Mouse (Mus musculus) kidney, postnatal 14 days (tissue): ENCODE data around the gene Cdc37.

ENCODE experiments used
- DNase-seq: peaks from one replicate; pipeline ENCODE4 v3.0.0; 2022; ENCODE audit warnings: mixed read lengths

Cdc37 gene

DNA sequence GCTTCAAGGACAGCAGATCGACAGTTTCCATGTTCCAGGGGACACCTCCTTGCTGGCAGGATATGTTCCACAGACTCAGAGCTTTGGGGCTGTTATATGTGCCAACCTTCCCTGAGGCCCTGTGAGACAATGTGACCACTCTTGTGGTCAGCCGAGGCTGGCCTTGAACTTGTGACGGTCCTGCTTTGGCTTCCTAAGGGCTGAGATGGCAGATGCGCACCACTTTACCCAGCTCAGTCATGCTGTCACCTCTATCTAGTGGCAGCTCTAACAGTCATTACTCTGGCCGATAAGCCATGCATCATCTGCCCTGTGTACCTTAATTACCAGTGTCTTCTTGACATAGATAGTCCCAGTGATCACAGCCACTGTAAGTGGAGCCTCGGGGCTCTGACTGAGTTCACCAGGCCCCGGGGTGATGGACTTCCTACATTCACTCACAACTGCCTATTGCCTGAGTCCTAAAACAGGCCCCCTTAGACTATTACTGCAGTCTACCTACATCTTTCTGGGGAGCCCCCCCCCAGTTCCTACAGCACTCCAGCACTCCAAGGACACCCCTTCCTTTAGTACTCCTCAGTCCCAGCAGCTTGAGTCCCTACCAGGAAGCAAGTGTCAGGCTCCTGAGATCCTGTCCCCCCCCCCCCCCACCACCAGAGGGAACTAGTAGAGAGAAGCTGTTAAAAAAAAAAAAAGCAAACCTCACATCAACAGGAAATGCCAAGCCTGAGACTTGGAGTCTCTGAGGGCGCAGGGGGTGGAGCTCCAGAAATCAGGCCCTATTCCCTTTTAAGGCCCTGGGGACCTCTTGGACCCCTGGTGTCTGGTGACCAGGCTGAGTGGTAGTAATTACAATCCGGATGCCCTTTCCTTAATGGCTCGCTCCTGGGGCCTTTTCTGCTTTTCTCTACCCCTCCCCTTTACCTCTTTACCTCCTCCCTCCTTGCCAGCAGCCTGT lies 17.6 kb upstream of the Cdc37 start:
- peak; percentile 73 for DNase-seq

DNA sequence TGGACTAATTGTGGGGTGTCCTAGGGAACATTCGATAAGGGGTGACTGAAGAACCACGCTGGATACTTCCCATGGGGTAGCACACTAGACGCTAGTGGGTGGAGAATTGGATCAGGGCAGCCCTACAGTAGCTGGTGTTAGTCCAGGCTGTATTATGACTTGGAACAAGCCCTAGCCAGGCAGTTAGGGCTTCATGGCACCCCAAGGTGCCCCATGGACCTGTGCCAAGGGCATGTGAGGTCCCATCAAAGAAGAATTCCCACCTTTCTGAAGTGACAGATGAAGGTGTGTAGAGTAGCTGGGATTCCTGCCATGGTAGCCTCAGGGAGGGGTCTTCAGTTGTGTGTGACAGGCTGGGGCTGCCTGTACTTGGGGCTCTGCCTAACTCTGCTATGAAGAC lies 16.7 kb upstream of the Cdc37 start:
- DNase-seq: no peak

DNA sequence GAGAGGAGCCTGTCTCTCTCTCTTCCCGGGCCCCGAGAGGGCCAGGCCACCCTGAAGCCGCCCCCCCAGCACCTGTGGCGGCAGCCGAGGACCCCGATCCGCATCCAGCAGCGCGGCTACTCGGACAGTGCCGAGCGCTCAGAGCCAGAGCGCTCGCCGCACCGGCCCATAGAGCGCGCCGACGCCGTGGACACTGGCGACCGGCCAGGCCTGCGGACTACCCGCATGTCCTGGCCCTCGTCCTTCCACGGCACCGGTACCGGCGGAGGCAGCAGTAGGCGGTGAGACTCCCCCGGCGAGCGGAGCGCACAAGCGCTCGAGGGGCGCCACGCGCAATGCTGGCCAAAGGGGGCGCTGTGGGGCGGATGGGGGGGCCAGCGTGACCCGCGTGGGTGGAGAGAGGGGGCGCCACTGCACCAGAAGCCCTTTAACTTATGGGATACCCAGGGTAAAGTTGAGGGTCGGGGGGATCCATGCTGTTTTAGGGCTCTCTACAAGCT lies 16.2 kb upstream of the Cdc37 start:
- DNase-seq: peak; percentile 64

DNA sequence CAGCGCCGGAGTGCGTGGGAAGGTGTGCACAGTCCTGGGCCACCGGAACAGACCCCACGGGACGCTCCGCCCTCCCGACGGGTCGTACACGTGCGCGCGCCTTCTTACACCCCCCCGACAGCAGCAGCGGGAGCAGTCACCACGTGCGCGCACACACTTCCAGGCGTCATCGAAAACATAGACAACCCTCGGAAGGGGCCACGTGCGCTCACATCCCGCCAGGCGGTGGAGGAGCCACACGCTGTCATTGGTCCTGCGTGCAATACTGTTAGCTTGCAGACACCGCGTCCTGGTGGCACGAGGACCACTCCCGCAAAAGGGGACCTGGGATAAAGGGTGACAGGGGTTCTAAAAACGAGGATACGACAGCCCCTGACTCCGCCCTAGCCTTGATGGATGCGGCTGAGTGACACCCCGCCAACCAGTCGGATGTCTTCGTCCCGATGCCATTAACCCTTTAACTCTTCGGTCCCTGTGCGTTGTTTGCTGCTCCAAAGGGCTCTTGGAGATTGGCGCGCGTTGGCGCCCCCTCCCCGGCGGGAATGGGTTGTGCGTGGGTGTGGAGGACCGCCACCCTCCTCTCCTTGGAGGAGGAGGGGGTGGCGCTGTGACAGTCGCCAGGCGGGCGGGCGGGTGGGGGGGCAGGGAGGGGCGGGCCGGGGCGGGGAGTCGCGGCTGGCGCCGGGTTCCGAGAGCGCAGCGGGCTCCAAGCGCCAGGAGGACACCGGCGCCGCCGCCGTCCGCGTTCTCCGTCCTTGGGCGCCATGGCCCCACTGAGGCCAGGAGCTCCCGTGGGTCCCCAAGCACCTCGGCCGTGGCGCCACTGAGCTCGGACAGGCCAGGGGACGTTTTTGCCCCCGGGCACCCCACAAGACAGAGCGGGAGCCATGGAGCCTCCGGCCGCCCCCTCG lies 15.5 kb upstream of the Cdc37 start, which contains the start of gene Pde4a:
Gene Pde4a, plus strand, starts transcription at position 674 of the 911 bp plus-strand sequence.
- DNase-seq: peak; percentile 70

DNA sequence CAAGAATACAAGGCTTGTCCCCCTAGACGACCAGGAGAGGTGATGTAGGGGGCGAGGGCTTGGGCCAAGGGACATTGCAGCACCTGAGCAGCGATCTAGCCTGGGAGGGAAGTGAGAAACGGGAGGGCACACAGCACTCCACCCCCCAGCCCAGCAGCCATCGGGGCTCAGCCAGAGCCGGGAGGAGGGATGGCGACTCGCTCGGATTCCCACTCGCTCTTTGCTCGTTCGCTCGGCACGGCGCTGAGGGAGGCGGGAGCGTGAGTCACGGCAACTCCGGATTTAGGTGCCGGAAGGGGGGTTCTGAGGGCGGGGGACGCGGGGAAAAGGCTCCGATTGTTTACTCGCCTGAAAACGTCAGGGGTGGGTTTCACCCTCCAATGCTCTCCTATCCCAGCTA lies 14.3 kb upstream of the Cdc37 start:
- peak; percentile 15 for DNase-seq

DNA sequence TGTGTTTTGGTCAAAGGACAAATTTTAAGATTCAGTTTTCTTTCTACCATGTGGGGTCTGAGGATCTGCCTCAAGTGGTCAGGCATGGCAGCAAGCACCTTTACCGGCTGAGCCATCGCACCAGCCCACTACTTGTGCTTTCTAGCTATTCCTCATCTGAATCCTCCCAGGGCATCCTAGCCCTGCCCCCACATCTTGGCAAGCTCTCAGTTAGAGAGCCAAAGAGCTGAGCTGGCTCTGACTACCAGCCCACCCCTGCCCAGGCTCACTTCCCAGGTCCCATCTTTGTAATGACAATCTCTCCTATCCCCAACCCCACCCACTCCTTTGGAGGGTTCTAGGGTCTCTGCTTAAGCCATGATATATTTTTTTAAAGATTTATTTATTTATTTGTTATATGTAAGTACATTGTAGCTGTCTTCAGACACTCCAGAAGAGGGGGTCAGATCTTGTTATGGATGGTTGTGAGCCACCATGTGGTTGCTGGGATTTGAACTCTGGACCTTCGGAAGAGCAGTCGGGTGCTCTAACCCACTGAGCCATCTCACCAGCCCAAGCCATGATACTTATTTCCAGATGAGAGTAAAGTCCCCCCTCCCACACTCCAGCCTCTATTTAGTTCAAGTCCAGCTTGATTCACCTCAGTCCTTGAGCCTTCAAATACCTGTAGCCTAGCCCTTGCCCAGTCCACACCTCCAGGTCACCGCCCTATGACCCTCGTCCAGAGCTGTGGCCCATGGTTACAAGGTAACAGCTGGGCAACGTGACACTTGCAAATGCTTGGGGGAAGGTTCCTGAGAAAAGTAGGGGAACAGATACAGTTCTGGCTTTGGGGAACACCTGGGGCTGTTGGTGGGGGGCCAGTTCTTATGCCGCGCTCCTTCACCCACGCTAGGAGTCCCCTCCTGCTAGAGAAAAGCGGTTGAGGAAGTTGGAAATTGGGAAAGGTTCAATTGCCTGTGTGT lies 13.6 kb upstream of the Cdc37 start:
- DNase-seq: no peak

DNA sequence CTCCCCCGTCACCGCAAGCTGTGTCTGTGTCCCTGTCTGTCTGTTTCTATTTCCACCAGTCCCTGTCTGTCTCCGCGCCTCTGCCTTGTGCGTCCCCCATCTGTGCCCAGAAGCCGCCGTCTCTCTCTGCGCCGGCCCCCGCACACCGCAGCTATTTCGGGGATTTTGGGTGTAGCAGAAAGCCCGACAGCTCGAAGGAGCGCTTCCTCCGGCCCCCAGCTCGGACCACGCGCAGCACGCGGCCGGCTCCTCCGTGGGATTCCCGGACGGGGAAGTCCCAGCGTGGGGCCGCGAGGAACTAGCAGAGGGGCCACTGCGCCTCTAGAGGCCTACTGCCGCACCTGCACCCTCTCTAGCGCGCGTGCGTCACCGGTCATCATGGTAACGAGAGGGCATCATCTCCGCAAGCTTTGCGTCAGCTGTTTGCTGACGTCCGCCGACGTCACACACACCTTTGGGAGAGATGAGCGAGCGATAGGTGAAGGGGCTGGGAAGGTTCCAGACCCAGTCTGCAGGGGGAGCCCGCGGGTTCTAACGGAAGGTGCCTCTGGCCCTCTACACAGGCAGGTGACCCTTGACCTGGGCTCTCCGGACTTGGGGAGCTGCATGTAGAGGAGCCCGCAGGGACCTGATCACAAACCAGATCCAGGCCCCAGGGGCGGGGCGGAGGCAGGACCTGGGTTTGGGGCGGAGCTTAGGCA lies 11.6 kb upstream of the Cdc37 start:
- DNase-seq: peak; percentile 89

DNA sequence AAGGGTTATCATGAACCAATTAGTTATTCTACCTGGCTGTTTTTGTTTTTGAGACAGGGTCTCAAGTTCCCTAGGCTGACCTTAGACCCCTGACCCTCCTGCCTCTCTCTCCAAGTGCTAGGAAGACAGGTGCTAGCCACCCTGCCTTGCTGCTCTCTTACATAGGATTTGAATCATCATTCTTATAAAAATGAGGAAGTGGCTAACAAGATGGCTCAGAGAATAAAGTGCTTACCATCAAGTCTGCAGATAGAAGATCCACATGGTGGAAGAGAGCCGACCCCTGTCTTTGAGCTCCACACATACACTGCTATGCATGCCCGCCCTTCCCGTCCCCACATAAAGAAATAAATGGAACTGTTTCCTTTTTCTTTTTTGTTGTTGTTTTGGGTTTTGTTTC lies 5.0 kb upstream of the Cdc37 start:
- no peak for DNase-seq

DNA sequence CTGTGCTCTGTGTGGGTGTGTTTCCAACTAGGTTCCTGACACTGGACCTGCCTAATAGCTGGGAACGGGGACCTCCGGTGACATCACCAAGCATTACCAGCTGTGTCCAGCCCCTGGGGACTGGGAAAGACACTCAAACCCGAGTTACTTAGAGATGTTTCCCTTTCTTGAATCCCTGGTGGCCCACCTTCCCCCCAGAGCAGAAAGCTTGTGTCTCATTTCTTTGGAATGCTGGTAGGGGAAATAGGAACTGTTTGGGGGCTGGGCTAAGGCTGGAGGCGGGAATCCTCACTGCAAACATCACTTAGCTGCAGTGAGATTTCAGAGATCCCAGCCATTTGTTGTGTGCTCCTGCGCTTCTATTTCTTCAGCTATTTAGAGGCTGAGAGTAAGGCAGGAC lies 4.1 kb upstream of the Cdc37 start:
- DNase-seq: no peak

DNA sequence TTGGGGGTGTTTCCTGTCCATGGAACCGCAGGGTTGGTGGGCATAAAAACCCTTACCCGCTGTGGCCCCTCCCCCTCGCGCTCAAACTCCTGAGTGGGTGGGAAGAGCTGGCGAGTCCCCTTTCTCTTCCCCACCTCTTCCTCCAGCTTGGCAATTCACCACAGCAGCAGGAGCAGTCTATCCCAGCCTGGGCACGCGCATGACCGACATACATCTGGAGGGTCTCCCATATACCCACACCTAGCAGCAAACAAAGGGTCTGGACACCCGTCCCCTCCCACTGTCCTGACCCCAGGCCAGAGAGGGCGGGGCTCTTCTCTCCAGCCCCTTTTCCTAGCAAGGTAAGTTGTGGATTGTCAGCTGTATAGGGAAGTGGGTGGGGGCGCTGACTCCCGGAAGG lies 3.5 kb upstream of the Cdc37 start:
- DNase-seq: no peak

DNA sequence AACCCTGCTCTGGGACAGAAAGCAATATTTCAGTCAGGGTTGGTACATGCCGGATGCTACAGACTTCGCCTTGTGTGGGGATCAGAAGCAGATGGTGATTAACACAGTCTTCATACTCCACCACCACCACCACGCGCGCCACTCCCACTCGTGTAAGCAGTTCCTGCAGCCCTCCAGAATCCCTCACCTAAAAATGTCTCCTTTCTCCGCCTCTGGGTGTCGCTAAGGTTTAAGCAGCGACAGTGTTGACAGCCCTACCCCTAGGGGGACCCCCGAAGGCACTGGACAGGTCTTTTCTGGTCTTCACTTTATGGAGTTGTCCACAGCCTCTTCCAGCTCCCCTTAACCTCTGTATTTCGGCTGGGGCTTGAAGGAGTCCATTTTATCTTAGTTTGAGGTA lies 2.9 kb upstream of the Cdc37 start:
- DNase-seq: peak; percentile 73

DNA sequence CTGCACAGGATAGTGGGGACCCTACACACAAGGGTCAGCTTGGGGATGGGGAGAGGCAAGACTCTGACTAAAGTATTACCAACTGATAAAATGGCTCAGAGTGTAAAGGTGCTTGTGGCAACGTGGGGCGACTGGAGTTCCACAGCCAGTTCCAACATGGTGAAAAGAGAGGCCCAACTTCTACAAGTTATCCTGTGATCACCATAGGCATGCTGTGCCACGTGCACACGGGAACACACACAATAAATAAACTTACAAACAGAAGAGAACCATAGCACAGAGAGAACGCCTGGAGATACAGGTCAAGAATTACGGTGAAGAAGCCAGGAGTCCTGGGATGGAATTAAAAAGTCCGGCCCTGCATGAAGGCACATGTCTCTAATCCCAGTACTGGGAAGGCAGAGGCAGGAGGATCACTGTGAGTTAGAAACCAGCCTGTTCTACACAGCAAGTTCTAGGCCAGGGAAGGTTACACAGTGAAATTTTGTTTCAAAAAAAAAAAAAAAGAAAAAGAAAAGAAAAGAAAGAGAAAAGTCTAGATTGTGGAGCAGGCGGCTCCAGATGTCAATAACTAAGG lies 617 bp downstream of the Cdc37 start:
- no peak for DNase-seq

DNA sequence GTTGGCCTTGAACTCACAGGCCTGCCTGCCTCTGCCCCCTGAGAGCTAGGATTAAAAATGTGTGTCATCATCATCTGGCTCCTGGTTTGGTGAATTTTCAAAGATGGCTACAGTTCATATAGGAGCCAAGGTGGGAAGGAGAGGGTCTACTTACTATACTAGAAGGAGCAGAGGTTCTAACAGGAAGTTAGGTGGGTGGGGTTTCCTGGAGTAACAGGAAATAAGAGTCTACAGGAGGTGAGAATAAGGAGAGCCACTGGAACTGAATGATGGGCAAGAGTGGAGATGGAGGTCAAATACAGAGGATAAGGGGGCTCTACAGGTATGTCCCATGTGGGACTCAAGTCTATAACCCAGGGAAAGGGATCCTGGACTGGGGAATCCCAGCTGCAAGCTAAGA lies 1.4 kb downstream of the Cdc37 start:
- DNase-seq: no peak

DNA sequence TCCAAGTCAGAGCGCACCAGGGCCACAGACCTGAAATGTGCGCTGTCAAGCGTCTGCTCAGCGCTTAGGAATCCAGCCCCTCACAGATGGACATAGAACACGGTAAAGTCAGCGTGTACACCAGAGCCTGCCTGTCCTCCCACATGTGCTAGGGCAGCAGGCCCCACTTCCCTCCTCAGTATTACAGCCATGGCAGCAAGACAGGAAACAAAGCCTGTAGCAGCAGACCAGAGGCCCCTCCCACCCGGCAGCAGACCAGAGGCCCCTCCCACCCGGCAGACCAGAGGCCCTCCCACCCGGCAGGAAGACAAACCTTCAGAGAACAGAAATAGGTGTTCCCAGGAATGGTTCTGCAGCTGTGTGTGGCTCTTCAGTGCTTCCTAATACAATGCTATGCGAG lies 3.1 kb downstream of the Cdc37 start:
- peak; percentile 55 for DNase-seq

DNA sequence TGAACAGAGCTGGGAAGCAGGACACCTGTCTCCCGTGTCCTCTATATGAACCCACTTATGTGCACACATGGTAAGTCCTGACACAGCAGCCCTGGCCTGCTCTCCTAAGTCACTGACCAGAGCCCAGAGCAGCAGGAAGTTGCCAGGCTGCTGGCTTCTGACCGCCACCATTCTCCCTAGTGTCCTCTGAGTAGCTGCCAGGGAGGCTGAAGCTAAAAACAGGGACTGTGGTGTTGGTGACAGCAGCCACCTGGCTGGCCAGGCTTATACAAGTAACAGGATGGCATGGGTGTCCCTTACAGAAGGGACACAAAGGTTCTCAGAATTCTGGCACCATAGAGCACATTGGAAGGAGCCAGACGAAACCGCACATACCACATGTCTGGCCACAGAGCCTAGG lies 4.4 kb downstream of the Cdc37 start:
- DNase-seq: no peak

DNA sequence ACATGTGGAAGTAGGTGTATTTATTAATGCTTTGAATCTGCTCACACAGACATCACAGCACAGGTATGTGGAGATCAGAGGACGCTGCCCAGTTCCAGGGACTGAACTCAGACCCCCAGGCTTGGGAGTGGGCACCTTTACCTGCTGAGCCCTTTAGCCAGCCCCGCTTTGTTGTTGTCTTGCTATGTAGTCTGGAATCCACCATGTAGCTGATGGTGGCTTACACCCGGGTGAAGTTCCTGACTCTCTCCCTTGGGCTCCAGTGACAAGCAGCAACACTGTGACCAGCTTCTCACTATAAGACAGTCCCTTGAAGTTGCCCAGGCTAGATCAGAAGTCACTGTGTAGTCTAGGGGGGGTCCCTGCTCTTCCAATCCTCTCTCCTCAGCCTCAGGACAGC lies 5.4 kb downstream of the Cdc37 start:
- no peak for DNase-seq

DNA sequence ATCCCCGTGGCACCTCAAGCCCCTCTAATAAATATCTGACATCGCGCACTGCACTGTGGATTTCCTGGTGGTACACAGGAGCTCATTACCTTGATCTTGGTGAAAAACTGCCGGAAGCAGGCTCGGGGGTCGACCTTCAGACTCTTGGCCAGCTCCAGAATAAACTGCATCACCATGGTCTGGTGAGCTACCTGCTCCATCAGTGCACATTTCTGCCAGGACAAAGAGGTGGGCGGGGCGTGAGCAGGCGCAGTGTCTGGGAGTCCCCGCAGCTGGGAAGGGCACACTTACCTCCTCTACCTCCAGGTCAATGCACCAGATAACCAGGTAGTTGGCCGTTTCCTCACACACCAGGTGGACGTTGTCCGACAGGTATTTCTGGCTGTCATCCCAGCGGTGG lies 7.9 kb downstream of the Cdc37 start:
- no peak for DNase-seq

DNA sequence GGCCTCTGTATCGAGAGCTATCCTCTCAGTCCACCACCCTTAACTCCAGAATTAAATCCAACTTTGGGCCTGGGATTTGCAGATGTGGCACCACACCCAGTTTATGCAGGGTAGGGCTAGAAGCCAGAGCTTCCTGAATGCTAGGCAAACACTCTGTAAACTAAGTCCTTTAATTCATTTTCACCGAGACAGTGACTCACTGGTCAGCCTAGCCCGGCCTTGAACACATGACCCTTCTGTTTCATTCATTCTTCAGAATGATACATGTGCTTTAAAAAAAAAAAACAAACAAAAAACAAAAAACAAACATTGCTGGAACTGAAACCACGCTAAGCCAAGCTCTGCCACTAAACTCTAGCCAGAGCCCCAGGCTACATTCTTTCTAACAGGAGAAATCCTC lies 11.4 kb downstream of the Cdc37 start:
- no peak for DNase-seq

DNA sequence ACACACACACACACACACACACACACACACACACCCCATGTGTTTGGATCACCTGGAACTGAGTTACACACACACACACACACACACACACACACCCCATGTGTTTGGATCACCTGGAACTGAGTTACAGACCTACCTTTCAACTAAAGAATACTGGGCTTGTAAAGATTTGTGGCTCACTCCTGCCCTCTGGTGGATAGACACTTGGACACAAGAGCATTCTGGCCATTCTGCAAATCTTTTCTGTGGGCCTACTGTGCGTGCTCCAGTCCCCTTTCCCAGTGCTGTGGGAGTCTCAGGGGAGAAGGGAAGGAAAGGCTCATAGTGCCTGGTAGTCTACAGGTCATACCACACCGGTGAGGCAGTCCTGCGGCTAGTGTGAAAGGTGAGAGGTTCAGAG lies 12.6 kb downstream of the Cdc37 start:
- peak; percentile 70 for DNase-seq

DNA sequence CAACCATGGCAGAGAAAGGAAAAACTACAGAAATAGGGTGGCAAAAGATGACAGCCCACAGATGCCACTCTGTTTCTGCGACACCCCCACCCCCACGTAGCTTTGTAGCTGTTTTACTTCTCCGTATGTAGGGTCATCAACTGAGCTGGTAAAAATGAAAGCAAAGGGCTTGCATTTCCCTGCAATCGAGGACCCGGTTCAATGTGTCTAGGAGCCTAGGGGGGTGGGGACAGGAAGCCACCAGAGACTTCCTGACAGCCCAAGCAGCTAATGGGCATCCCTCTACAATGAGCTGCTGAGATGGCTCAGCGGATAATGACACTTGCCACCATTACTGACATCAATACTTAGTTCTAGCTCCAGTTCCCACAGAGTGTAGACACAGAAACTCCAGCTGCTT lies 13.4 kb downstream of the Cdc37 start:
- peak; percentile 39 for DNase-seq

DNA sequence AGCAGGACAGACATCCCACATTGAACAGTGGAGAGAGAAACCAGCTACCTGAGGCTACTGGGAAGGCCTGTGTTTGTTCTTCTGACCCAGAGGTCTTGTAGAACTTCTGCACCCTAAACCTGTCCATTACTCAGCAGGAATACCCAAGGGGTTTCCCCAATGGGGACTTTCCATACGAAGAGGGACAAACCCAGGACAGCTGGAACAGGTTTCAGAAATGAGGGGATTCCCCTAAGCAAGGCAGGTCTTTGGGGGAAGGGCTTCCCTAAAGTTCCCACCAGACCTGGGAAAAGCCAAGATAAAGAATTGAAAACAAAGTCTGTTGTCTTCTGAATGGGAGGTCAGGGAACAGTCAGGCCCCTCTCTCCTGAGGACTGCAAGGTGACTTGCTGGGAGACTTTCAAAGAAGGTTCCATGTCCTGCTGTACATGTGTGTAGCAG lies 13.8 kb downstream of the Cdc37 start:
- DNase-seq: no peak
